Mouse (Mus musculus) ES-E14 (cell line): ENCODE measurements around the gene Olfr1214. TPM values are rescaled to one million over a fixed set of nuclear protein-coding genes. Genes with fewer than 3 reads are reported as not detected.

ENCODE experiments used
- DNase-seq: peaks from one replicate; pipeline ENCODE4 v3.0.0-alpha.2; 2013; ENCODE audit warnings: low read depth, low spot score
- H3K27ac ChIP-seq: 2 replicates; pipeline ENCODE4 v1.5.1; 2012; ENCODE audit warnings: low read depth, mild to moderate bottlenecking, low read length, moderate library complexity, mixed read lengths; ENCODE audit not compliant: poor library complexity, insufficient read depth, severe bottlenecking
- H3K36me3 ChIP-seq: 2 replicates; pipeline ENCODE4 v1.6.1; 2012; ENCODE audit warnings: mild to moderate bottlenecking, low read length, moderate library complexity, mixed read lengths; ENCODE audit not compliant: control insufficient read depth, poor library complexity, insufficient read depth, severe bottlenecking
- H3K4me1 ChIP-seq, 2 experiments: fragments of 150-350 bp in 1 of 2; sonication (generic) in 1 of 2; 2 replicates each; pipeline ENCODE4 v1.6.1; 2012; ENCODE audit warnings: low read length in 2 of 2, mild to moderate bottlenecking in 1 of 2, mixed read lengths in 1 of 2; ENCODE audit not compliant: control insufficient read depth in 2 of 2, insufficient read depth in 2 of 2, poor library complexity in 1 of 2
- H3K4me3 ChIP-seq, 2 experiments: fragments of 150-350 bp in 1 of 2; sonication (generic) in 1 of 2; 2 replicates each; pipeline ENCODE4 v1.5.1; 2012; ENCODE audit warnings: low read length in 2 of 2, low read depth in 1 of 2, mild to moderate bottlenecking in 1 of 2, mixed read lengths in 1 of 2; ENCODE audit not compliant: insufficient read depth in 1 of 2, poor library complexity in 1 of 2, severe bottlenecking in 1 of 2
- H3K9ac ChIP-seq: 2 replicates; pipeline ENCODE4 v1.6.1; 2012; ENCODE audit warnings: low read depth, mild to moderate bottlenecking, low read length, mixed read lengths; ENCODE audit not compliant: poor library complexity, insufficient read depth, severe bottlenecking
- H3K9me3 ChIP-seq: fragments of 150-350 bp; sonication (generic); 2 replicates; pipeline ENCODE4 v1.6.1; 2012; ENCODE audit warnings: low read depth, mild to moderate bottlenecking, low read length; ENCODE audit not compliant: control insufficient read depth, insufficient read depth
- CHD2 ChIP-seq: IDR thresholded peaks from 2 replicates; pipeline ENCODE4 v1.6.1; 2014; ENCODE audit warnings: mild to moderate bottlenecking, low read depth, low read length, inconsistent platforms
- HCFC1 ChIP-seq: IDR thresholded peaks from 2 replicates; pipeline ENCODE4 v1.6.1; 2012; ENCODE audit warnings: low read length, inconsistent platforms, borderline replicate concordance; ENCODE audit not compliant: insufficient read depth
- MAFK ChIP-seq: IDR thresholded peaks from 2 replicates; pipeline ENCODE4 v1.6.1; 2014; ENCODE audit warnings: mild to moderate bottlenecking, low read depth, low read length, inconsistent platforms; ENCODE audit not compliant: insufficient read depth
- ZC3H11A ChIP-seq: IDR thresholded peaks from 2 replicates; pipeline ENCODE4 v1.6.1; 2012; ENCODE audit warnings: low read depth, mild to moderate bottlenecking, inconsistent platforms, low read length, borderline replicate concordance
- ZNF384 ChIP-seq: IDR thresholded peaks from 2 replicates; pipeline ENCODE4 v1.6.1; 2012; ENCODE audit warnings: low read depth, low read length, inconsistent platforms
- in situ Hi-C, 2 experiments: fragments of 600-800 bp; cut with MboI; formaldehyde crosslinking; loops; one replicate each; pipeline ENCODE4 v1.15.1; 2025; ENCODE audit warnings: low sequenced_read_pairs in 2 of 2, inconsistent platforms in 1 of 2; ENCODE audit not compliant: unreplicated experiment in 2 of 2
- total RNA-seq: library from RNA; depleted of rRNA; stranded (reverse); fragments of 300-350 nt; gene quantifications from 2 replicates; pipeline ENCODE4 v1.2.3, GENCODE M21; 2012; rRNA removed

The Olfr1214 gene
- total RNA-seq, 1 experiment = not detected

- H3K36me3 ChIP-seq = no peaks in the 10 kb centered on the region
- no peaks in the 10 kb centered on the region for H3K9me3 ChIP-seq
- no peak within 1 kb of the TSS for H3K27ac ChIP-seq
- TF ChIP-seq HCFC1 (no peak), CHD2 (no peak), MAFK (no peak)
- no peak within 1 kb of the TSS for H3K4me3 ChIP-seq
- H3K9ac ChIP-seq = no peak within 1 kb of the TSS
- DNase-seq = no peak
- in situ Hi-C loops = no loop called here
- no peaks in the 10 kb centered on the region for H3K4me1 ChIP-seq
These were observed 12.3 kb downstream of the Olfr1214 start, which contains the start of gene Gm13762 for GRCm38 (mm10) chr2:88980181-88980580. Gene Gm13762 (minus strand): TSS chr2:88980281.

- in situ Hi-C loops = no loop called here
- H3K4me1 ChIP-seq = no peaks in the 10 kb centered on the region
- H3K36me3 ChIP-seq = no peaks in the 10 kb centered on the region
- no peak within 1 kb of the TSS for H3K9ac ChIP-seq
- no peak for DNase-seq
- TF ChIP-seq ZNF384 (no peak), HCFC1 (no peak), MAFK (no peak), ZC3H11A (no peak), CHD2 (no peak)
- no peaks in the 10 kb centered on the region for H3K9me3 ChIP-seq
- H3K4me3 ChIP-seq = no peak within 1 kb of the TSS
- H3K27ac ChIP-seq = no peak within 1 kb of the TSS
These were observed 38.8 kb downstream of the Olfr1214 start, which contains the start of gene Olfr1212 for GRCm38 (mm10) chr2:88953669-88954068. Gene Olfr1212 (plus strand): TSS chr2:88953969.

DNA sequence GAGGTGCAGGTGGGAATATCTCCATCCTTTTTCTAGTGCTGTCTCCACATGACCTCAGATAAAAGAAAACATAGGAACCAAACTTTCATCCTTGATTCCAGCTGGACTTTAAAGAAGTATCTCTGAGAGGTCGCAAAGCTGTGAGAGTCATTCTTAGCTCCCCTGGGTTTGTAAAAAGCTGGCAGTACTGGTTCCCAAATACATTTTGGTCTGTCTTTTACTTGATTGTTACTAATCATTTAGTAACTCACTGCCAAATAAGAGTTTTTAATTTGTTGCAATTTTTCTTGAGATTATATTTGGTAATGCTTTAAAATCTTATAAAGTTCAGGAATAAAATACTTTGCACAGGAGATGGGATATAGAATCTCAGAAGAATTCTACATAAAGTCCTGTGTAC is 54.4 kb downstream of the Olfr1214 start, which contains the start of gene Olfr1211:
TSS of gene Olfr1211 (minus strand) at position 101 of the 400 bp plus-strand sequence.
- H3K9ac ChIP-seq = no peak within 1 kb of the TSS
- no peaks in the 10 kb centered on the region for H3K9me3 ChIP-seq
- TF ChIP-seq ZC3H11A = no peak
- no peak for TF ChIP-seq MAFK
- TF ChIP-seq HCFC1 = no peak
- TF ChIP-seq CHD2 = no peak
- TF ChIP-seq ZNF384 = no peak
- H3K4me1 ChIP-seq = no peaks in the 10 kb centered on the region
- in situ Hi-C loops = no loop called here
- DNase-seq = no peak
- no peak within 1 kb of the TSS for H3K27ac ChIP-seq
- H3K4me3 ChIP-seq = no peak within 1 kb of the TSS
- H3K36me3 ChIP-seq = no peaks in the 10 kb centered on the region

Other genes with a start within 250 kb of the Olfr1214 start
- not detected in 2 replicates for gene Olfr1198, start 241.3 kb downstream of the Olfr1214 start, total RNA-seq
- gene Olfr1199, start 232.2 kb downstream of the Olfr1214 start, total RNA-seq = not detected in 2 replicates
- not detected in 2 replicates for gene Olfr1200, start 222.2 kb downstream of the Olfr1214 start, total RNA-seq
- gene Olfr1201, start 199.6 kb downstream of the Olfr1214 start, total RNA-seq = not detected in 2 replicates
- not detected in 2 replicates for gene Olfr1202, start 178.2 kb downstream of the Olfr1214 start, total RNA-seq
- not detected in 2 replicates for gene Olfr1205, start 162.9 kb downstream of the Olfr1214 start, total RNA-seq
- gene Olfr1204, start 143.4 kb downstream of the Olfr1214 start, total RNA-seq = not detected in 2 replicates
- gene Olfr1206, start 129.4 kb downstream of the Olfr1214 start, total RNA-seq = not detected in 2 replicates
- not detected in 2 replicates for gene Olfr1208, start 90.3 kb downstream of the Olfr1214 start, total RNA-seq
- not detected in 2 replicates for gene Olfr1209, start 77.5 kb downstream of the Olfr1214 start, total RNA-seq
- gene Olfr1211, start 54.5 kb downstream of the Olfr1214 start, total RNA-seq = not detected in 2 replicates
- gene Olfr1212, start 38.7 kb downstream of the Olfr1214 start, total RNA-seq = not detected in 2 replicates
- not detected in 2 replicates for gene Gm13762, start 12.4 kb downstream of the Olfr1214 start, total RNA-seq
- not detected in 2 replicates for gene Olfr1215, start 14.3 kb upstream of the Olfr1214 start, total RNA-seq
- not detected in 2 replicates for gene Olfr1216, start 25.7 kb upstream of the Olfr1214 start, total RNA-seq
- gene Olfr1217, start 39.4 kb upstream of the Olfr1214 start, total RNA-seq = not detected in 2 replicates
- gene Olfr1218, start 68.5 kb upstream of the Olfr1214 start, total RNA-seq = not detected in 2 replicates
- gene Olfr1219, start 90.9 kb upstream of the Olfr1214 start, total RNA-seq = not detected in 2 replicates
- gene Olfr1220, start 114.2 kb upstream of the Olfr1214 start, total RNA-seq = not detected in 2 replicates
- gene Olfr1221, start 124.6 kb upstream of the Olfr1214 start, total RNA-seq = not detected in 2 replicates
- gene Olfr1222, start 140.4 kb upstream of the Olfr1214 start, total RNA-seq = not detected in 2 replicates
- not detected in 2 replicates for gene Olfr1223, start 158.9 kb upstream of the Olfr1214 start, total RNA-seq
- not detected in 2 replicates for gene Olfr1224-ps1, start 171.4 kb upstream of the Olfr1214 start, total RNA-seq
- gene Olfr1225, start 182.0 kb upstream of the Olfr1214 start, total RNA-seq = not detected in 2 replicates
- gene Olfr1226, start 207.4 kb upstream of the Olfr1214 start, total RNA-seq = not detected in 2 replicates